Mouse (Mus musculus) lung, embryonic 14.5 days (tissue): Measurements from ENCODE around the gene Chpt1. TPM values are rescaled to one million over a fixed set of nuclear protein-coding genes. Genes with fewer than 3 reads are reported as not detected.

Experiments
- ATAC-seq: fragments of 200-750 bp; cut with Nextera tagmentation; 2 replicates; pipeline ENCODE4 v1.8.0; 2017; ENCODE audit warnings: mild to moderate bottlenecking, moderate TSS enrichment, moderate library complexity; ENCODE audit not compliant: insufficient read depth
- DNase-seq: peaks from one replicate; pipeline ENCODE4 v3.0.0-alpha.2; 2015
- H3K27ac ChIP-seq: fragments of 300-500 bp; sonication (generic); 2 replicates; pipeline ENCODE4 v1.5.1; 2014; ENCODE audit warnings: low read depth, mild to moderate bottlenecking, moderate library complexity
- H3K27me3 ChIP-seq: fragments of 300-500 bp; sonication (generic); 2 replicates; pipeline ENCODE4 v1.6.1; 2014; ENCODE audit warnings: low read length, control low read depth; ENCODE audit not compliant: insufficient read depth
- H3K36me3 ChIP-seq: fragments of 300-500 bp; sonication (generic); 2 replicates; pipeline ENCODE4 v1.6.1; 2014; ENCODE audit warnings: control low read depth; ENCODE audit not compliant: insufficient read depth
- H3K4me1 ChIP-seq: fragments of 300-500 bp; sonication (generic); 2 replicates; pipeline ENCODE4 v1.6.1; 2014; ENCODE audit warnings: antibody characterized with exemption, control low read depth; ENCODE audit not compliant: insufficient read depth
- H3K4me2 ChIP-seq: fragments of 300-500 bp; sonication (generic); 2 replicates; pipeline ENCODE4 v1.6.1; 2014; ENCODE audit warnings: mild to moderate bottlenecking
- H3K4me3 ChIP-seq: fragments of 300-500 bp; sonication (generic); 2 replicates; pipeline ENCODE4 v1.5.1; 2014; ENCODE audit warnings: low read depth, low read length
- H3K9ac ChIP-seq: fragments of 300-500 bp; sonication (generic); 2 replicates; pipeline ENCODE4 v1.6.1; 2014
- H3K9me3 ChIP-seq: fragments of 300-500 bp; sonication (generic); 2 replicates; pipeline ENCODE4 v1.6.1; 2016; ENCODE audit warnings: low read depth, low read length, control low read depth
- CTCF ChIP-seq: IDR thresholded peaks from 2 replicates; pipeline ENCODE4 v1.5.1; 2016; ENCODE audit warnings: antibody characterized with exemption, low read depth
- WGBS: fragments of 180-500 bp; shearing (Covaris S2); extraction: QIAGEN DNeasy Blood & Tissue Kit; methylation state at CpG from one replicate; pipeline ENCODE4 v1.1.7; 2014; 5-methylcytosine and 5-hydroxymethylcytosine counted together
- polyA plus RNA-seq: library from polyadenylated mRNA; unstranded; fragments of >200 nt; fragmentation: Nextera tagmentation; extraction: Ambion mirVana; gene quantifications from 2 replicates; pipeline ENCODE4 v1.2.1, GENCODE M21; 2014

Gene Chpt1
- polyA plus RNA-seq, 1 experiment from 2014 or later: 40.5 TPM

GRCm38 (mm10) chr10:88420655-88421435 lies 83.0 kb downstream of the Chpt1 start:
- H3K9ac ChIP-seq: no peak overlapping the region
- no peak for ATAC-seq
- no peak overlapping the region for H3K27ac ChIP-seq
- H3K9me3 ChIP-seq: no peaks in the 10 kb centered on the region
- no peak for TF ChIP-seq CTCF
- H3K4me3 ChIP-seq: no peak overlapping the region
- no peak overlapping the region for H3K4me2 ChIP-seq
- H3K36me3 ChIP-seq: 0 out of 2 replicates have a peak, but pooled peaks cover 15% of the 10 kb centered on the region
- 89% methylated on average over 19 of the region's 19 CpGs for WGBS
- no peak for DNase-seq
- no peaks in the 10 kb centered on the region for H3K4me1 ChIP-seq
- no peaks in the 10 kb centered on the region for H3K27me3 ChIP-seq

GRCm38 (mm10) chr10:88420141-88420541 lies 83.7 kb downstream of the Chpt1 start:
- TF ChIP-seq CTCF: no peak
- Histone ChIP-seq H3K4me3 (no peak overlapping the region), H3K4me1 (no peaks in the 10 kb centered on the region), H3K27ac (no peak overlapping the region), H3K36me3 (peaks cover 22% of the 10 kb centered on the region; the same call in 1 of the 2 replicates), H3K9me3 (no peaks in the 10 kb centered on the region), H3K9ac (no peak overlapping the region), H3K27me3 (no peaks in the 10 kb centered on the region), H3K4me2 (no peak overlapping the region)
- WGBS: 72% methylated on average over 11 of the region's 11 CpGs
- DNase-seq (no peak), ATAC-seq (no peak)

GRCm38 (mm10) chr10:88417686-88418085 lies 86.2 kb downstream of the Chpt1 start:
- WGBS: 80% methylated on average over 5 of the region's 5 CpGs
- no peak overlapping the region for H3K4me3 ChIP-seq
- H3K27ac ChIP-seq: no peak overlapping the region

GRCm38 (mm10) chr10:88412290-88412995 lies 91.4 kb downstream of the Chpt1 start:
- DNase-seq (no peak), ATAC-seq (no peak)
- Histone ChIP-seq H3K4me3 (no peak overlapping the region), H3K9ac (no peak overlapping the region), H3K27ac (no peak overlapping the region), H3K4me2 (no peak overlapping the region), H3K4me1 (no peaks in the 10 kb centered on the region), H3K27me3 (no peaks in the 10 kb centered on the region), H3K9me3 (no peaks in the 10 kb centered on the region), H3K36me3 (peaks cover 24% of the 10 kb centered on the region)
- no peak for TF ChIP-seq CTCF
- 75% methylated on average over 17 of the region's 17 CpGs for WGBS

More at GRCm38 (mm10) chr10:88417686-88418085, 86.2 kb downstream of the Chpt1 start:
- Histone ChIP-seq H3K36me3 (peaks cover 26% of the 10 kb centered on the region; the same call in 1 of the 2 replicates), H3K27me3 (no peaks in the 10 kb centered on the region), H3K4me1 (no peaks in the 10 kb centered on the region), H3K4me2 (no peak overlapping the region), H3K9ac (no peak overlapping the region), H3K9me3 (no peaks in the 10 kb centered on the region)
- DNase-seq: no peak
- no peak for TF ChIP-seq CTCF
- no peak for ATAC-seq

GRCm38 (mm10) chr10:88409751-88410150 lies 94.1 kb downstream of the Chpt1 start:
- Histone ChIP-seq H3K27ac (no peak overlapping the region), H3K36me3 (peaks cover 9% of the 10 kb centered on the region; the same call in 1 of the 2 replicates), H3K9me3 (no peaks in the 10 kb centered on the region), H3K27me3 (no peaks in the 10 kb centered on the region), H3K4me2 (no peak overlapping the region), H3K4me3 (no peak overlapping the region), H3K4me1 (no peaks in the 10 kb centered on the region), H3K9ac (no peak overlapping the region)
- WGBS: 64% methylated on average over 2 of the region's 2 CpGs
- ATAC-seq: no peak
- TF ChIP-seq CTCF: no peak
- no peak for DNase-seq

- H3K27ac ChIP-seq: no peak overlapping the region
- no peak overlapping the region for H3K4me3 ChIP-seq
- WGBS: 85% methylated on average over 12 of the region's 12 CpGs
- ATAC-seq (no peak), DNase-seq (no peak)
- H3K9me3 ChIP-seq: no peaks in the 10 kb centered on the region
- H3K4me1 ChIP-seq: no peaks in the 10 kb centered on the region
- no peak overlapping the region for H3K9ac ChIP-seq
- H3K27me3 ChIP-seq: no peaks in the 10 kb centered on the region
- no peak overlapping the region for H3K4me2 ChIP-seq
- TF ChIP-seq CTCF: no peak
- H3K36me3 ChIP-seq: peaks cover 6% of the 10 kb centered on the region; the same call in 1 of the 2 replicates
Measured at GRCm38 (mm10) chr10:88407875-88408631, 95.8 kb downstream of the Chpt1 start.
